Mouse (Mus musculus) myocyte (in vitro differentiated cells): ENCODE data around the gene Osbpl11.

Experiments used
- CEBPB ChIP-seq: IDR thresholded peaks from 2 replicates; pipeline ENCODE4 v1.6.1; 2011; ENCODE audit warnings: mild to moderate bottlenecking, moderate library complexity; ENCODE audit not compliant: poor library complexity, insufficient read depth, severe bottlenecking
- E2F4 ChIP-seq: IDR thresholded peaks from one replicate; pipeline ENCODE4 v1.6.1; 2011; ENCODE audit warnings: mild to moderate bottlenecking, control low read depth, moderate library complexity; ENCODE audit not compliant: insufficient read depth
- MAX ChIP-seq: IDR thresholded peaks from one replicate; pipeline ENCODE4 v1.6.1; 2011; ENCODE audit warnings: low read depth, mild to moderate bottlenecking, control low read depth
- MYOD1 ChIP-seq, 3 experiments: IDR thresholded peaks; one replicate each; pipeline ENCODE4 v1.6.1; 2011; ENCODE audit warnings: control low read depth in 2 of 3, low read depth in 2 of 3, mild to moderate bottlenecking in 2 of 3, moderate library complexity in 1 of 3; ENCODE audit not compliant: insufficient read length in 2 of 3, control insufficient read depth in 1 of 3
- MYOG ChIP-seq, 3 experiments: IDR thresholded peaks; one replicate each; pipeline ENCODE4 v1.6.1; 2011; ENCODE audit warnings: control low read depth in 2 of 3, low read depth in 2 of 3, mild to moderate bottlenecking in 2 of 3; ENCODE audit not compliant: insufficient read length in 2 of 3, control insufficient read depth in 1 of 3, insufficient read depth in 1 of 3
- POLR2A ChIP-seq: IDR thresholded peaks from one replicate; pipeline ENCODE4 v1.6.1; 2011; ENCODE audit warnings: low read depth, mild to moderate bottlenecking, control low read depth, moderate library complexity; ENCODE audit not compliant: insufficient read length
- POLR2AphosphoS2 ChIP-seq: IDR thresholded peaks from one replicate; pipeline ENCODE4 v1.6.1; 2011; ENCODE audit warnings: low read depth, control low read depth; ENCODE audit not compliant: insufficient read length
- REST ChIP-seq: IDR thresholded peaks from one replicate; pipeline ENCODE4 v1.6.1; 2011; ENCODE audit warnings: mild to moderate bottlenecking, control low read depth, moderate library complexity; ENCODE audit not compliant: insufficient read depth, insufficient read length
- SRF ChIP-seq: IDR thresholded peaks from one replicate; pipeline ENCODE4 v1.6.1; 2011; ENCODE audit warnings: low read depth; ENCODE audit not compliant: control insufficient read depth, insufficient read length
- TCF12 ChIP-seq: IDR thresholded peaks from one replicate; pipeline ENCODE4 v1.6.1; 2011; ENCODE audit warnings: mild to moderate bottlenecking, control low read depth; ENCODE audit not compliant: poor library complexity, insufficient read depth, severe bottlenecking
- USF1 ChIP-seq: IDR thresholded peaks from one replicate; pipeline ENCODE4 v1.6.1; 2011; ENCODE audit warnings: low read depth, mild to moderate bottlenecking, control low read depth, moderate library complexity

DNA sequence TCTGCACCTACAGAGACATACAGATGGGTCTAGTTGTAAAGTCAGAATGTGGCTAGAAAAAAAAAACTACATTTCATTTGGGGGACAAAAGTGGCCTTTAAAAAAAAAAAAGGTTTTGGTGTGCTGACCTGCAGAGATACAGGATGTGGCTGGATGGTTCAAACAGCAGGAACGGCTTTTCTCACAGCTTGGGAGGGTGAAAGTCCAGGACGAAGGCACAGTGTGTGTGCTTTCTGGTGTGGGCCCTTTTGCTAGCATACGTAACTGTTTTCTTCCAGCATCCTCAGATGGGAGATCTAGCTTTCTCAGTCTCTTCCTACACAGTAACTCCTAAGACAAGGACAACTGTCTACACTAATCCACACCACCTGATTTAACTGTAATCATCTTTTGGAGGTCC, 4.1 kb upstream of the Osbpl11 start:
- TF ChIP-seq POLR2A, result no peak
- TF ChIP-seq USF1, result no peak
- no peak for TF ChIP-seq E2F4
- no peak for TF ChIP-seq MYOG (IDR thresholded peaks at IDR 0.05; ENCODE audit: control insufficient read depth in 1 of 3, insufficient read depth in 1 of 3, insufficient read length in 2 of 3, low read depth in 2 of 3)
- TF ChIP-seq TCF12, result no peak
- TF ChIP-seq MYOD1 (IDR thresholded peaks at IDR 0.05; ENCODE audit: control insufficient read depth in 1 of 3, insufficient read length in 2 of 3, low read depth in 2 of 3), result no peak
- no peak for TF ChIP-seq POLR2AphosphoS2
- no peak for TF ChIP-seq SRF
- TF ChIP-seq CEBPB, result no peak
- TF ChIP-seq MAX, result no peak
- TF ChIP-seq REST, result no peak
